Mouse (Mus musculus) heart, postnatal 10 days (tissue): ENCODE measurements around the gene Aptx. TPM values are rescaled to one million over a fixed set of nuclear protein-coding genes. Genes with fewer than 3 reads are reported as not detected.
A peak's percentile ranks its signal among the peaks of the same experiment; 100 is the strongest.

Experiments
- DNase-seq, 2 experiments: peaks; one replicate each; pipeline ENCODE4 v3.0.0; 2021
- intact Hi-C: fragments of 180-260 bp; cut with DNase I; formaldehyde crosslinking; loops from one replicate; pipeline ENCODE4 v1.15.1; 2025
- microRNA-seq, 2 experiments: library from miRNA; unstranded; fragments of <30 nt; microRNA quantifications; one replicate each; pipeline ENCODE4 v1.2.0; 2022
- total RNA-seq, 2 experiments: library from RNA; stranded (reverse); gene quantifications; 2 replicates each; pipeline ENCODE4 v1.2.3; 2021

The Aptx gene
- total RNA-seq, 2 experiments from 2014 or later = 18.0 to 18.1 TPM

DNA sequence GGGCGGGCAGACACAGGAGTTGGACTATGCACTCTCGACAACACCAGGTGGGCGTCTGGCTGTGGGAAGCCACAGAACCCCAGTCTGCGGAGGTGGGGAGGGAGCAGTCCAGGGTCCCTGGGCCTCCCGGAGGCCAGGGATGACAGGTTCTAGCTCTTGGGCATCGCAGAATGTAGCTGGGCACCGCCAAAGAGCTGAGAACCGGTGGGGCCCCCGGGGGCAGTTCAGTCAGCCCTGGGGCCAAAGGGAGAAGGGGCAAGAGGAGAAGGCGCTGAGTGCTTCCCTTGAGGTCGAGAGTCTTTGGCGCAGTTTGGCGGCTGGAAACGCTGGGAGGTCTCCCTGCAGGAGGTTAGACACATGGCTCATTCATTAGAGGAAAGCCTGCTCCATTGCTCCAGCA lies 26.7 kb downstream of the Aptx start:
- intact Hi-C loops = loop anchor here (10.0 kb wide), 1 partner anchor 122 kb away; no protein-coding TSS in a partner anchor
- DNase-seq = no peak

DNA sequence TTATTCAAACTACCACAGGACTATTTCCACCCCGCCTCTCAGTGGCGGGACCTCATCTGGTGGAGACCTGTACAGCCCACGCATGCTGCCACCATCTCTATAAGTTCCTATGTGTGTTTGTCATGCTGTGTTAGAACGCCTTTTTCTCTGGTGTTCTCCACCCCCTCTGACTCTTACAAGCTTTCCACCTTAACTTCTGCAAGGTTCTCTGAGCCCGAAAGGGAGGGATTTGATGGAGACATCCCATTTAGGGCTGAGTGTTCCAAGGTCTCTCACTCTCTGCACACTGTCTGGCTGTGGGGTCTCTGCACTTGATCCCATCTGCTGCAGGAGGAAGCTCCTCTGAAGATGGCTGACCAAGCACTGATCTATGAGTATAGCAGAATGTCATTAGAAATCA lies 29.5 kb downstream of the Aptx start:
- intact Hi-C loops = loop anchor here (10.0 kb wide), 1 partner anchor 119 kb away; no protein-coding TSS in a partner anchor
- no peak for DNase-seq

DNA sequence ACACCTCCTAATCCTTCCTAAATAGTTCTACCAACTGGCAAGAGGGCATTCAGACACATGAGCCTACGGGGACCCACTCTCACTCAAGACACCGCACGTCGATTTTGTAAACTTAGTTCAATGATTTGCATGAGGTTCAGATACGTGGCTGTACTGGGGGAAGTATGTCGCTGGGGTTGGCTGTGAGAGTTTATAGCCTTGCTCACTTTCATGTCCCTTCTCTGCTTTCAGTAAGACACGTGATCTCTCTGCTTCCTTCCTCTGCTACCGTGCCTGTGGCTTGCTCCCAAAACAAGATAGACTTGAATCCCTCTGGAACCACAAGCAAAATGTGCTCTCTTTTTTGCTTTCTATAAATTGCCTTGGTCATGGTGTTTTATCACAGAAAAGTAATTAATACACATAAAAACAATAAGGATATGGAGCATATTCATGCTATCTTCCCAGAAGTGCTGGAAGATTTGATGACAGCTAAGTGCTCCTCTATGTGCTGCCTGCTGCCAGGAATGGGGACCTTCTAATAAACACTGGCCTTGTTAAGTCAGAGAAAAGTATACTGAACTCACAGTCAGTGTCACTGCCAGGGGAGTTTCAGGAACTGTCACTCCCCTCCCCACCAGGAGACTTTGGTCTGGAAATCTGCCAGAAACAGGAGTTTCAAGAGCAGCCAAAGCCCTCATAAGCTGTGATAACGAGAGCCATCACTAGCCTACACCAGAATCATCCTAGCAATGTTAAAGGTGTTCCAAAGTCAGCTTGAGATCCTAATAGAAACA lies 36.6 kb downstream of the Aptx start:
- intact Hi-C loops = no loop called here
- DNase-seq = no peak

DNA sequence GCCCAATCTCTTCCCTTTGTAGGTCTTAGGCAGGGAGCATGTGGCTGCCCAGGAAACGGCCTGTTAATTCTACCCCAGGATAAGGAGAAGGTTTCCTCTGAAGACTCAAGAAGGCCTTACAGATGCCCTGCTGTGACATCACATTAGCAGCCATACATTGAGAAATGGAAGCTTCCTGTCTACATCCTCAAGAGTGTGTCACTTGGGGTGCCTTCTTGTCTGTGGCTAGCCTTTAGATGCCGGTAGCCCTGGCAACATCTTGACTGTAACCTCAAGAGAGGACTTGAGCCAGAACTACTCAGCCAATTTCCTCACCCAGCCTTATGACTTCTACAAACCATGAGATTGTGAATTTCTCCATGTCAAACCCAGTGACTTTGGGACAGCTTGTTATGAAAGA lies 51.9 kb downstream of the Aptx start:
- DNase-seq = no peak
- intact Hi-C loops = no loop called here

DNA sequence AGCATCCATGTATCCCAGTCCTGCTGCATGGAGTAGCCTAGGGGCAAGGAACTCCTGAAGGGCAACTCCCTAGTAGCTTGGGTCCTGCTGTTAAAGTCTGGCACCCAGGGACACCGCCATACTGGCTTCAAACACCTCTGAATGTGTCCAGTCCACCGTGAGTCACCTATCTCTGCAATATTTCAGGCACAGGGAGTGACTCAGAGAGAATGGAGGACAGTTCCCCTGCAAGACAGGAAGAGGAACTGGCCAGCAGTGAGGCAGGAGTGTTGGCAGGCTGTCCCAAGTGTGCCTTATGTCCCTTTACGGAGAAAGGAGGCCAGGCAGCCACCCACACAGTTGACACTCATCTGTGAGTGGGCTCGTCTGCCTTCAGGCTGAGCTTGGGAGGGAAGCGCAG lies 53.9 kb downstream of the Aptx start:
- DNase-seq = no peak
- intact Hi-C loops = no loop called here

DNA sequence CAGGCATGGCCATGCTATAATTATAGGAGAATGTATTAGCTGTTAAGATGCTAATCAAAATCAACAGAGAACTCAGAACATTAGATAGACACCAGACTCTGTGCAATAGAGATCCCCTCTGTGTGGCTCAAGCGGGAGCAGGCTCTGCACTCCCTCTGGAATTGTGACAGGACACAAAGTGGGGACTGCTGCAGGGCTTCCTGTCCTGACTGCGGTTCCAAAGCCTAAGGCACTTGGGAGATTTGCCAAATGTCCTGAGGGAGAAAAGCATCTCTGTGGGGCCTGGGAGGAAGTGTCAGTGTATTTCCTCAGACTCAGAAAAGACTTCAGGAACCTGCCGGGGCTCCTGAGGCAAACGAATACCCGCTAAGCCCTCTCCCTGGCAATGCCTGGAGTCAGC lies 59.4 kb downstream of the Aptx start:
- peak; percentile 36 to 41 for DNase-seq
- intact Hi-C loops = no loop called here

DNA sequence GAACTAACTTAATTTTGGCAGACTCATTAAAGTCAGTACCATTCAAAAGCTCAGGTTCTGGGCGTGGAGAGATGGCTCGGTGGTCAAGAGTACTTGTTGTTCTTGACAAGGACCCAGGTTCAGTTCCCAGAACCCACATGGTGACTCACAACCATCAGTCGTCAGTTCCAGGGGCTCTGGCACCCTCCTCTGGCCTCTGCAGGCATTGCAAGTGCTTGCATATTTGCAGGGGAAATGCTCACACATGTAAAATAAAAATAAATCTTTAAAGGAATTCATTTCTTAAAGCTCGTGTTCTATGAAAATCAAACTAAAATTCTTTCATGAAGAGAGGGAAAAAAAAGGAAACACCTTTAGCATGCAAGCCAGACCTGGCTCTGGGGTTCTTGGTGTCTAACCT lies 62.0 kb downstream of the Aptx start:
- DNase-seq = no peak
- intact Hi-C loops = no loop called here

Small RNA genes within 50 kb of the gene (microRNA-seq; reads per million reads assigned to microRNA genes)
- gene Mir207 = 0.24 to 0.35 reads per million in 2 experiments

Other genes with a start within 250 kb of the Aptx start
- under 1 TPM; 0.15 to 0.19 TPM for gene Tmem215, start 231.0 kb downstream of the Aptx start, total RNA-seq
- 100 to 1,000 TPM in 1 of 2 experiments, 10 to 100 TPM in 1; 95.0 to 120 TPM for gene Dnaja1, start 19.0 kb upstream of the Aptx start, total RNA-seq
- gene Smu1, start 54.7 kb upstream of the Aptx start, total RNA-seq = 10 to 100 TPM; 38.7 to 40.8 TPM
- gene B4galt1, start 150.8 kb upstream of the Aptx start, total RNA-seq = 100 to 1,000 TPM in 1 of 2 experiments, 10 to 100 TPM in 1; 95.5 to 103 TPM
- 1 to 10 TPM; 1.1 to 2.1 TPM for gene Spink4, start 216.9 kb upstream of the Aptx start, total RNA-seq
- 100 to 1,000 TPM; 202 to 209 TPM for gene Bag1, start 245.1 kb upstream of the Aptx start, total RNA-seq
- 10 to 100 TPM; 38.9 to 43.7 TPM for gene Chmp5, start 245.2 kb upstream of the Aptx start, total RNA-seq